Mouse (Mus musculus) layer of hippocampus, postnatal 10 days (tissue): ENCODE data around the gene Gns. TPM values are rescaled to one million over a fixed set of nuclear protein-coding genes. Genes with fewer than 3 reads are reported as not detected.

Experiments
- DNase-seq, 2 experiments: peaks; one replicate each; pipeline ENCODE4 v3.0.0; 2021; ENCODE audit warnings: low spot score in 2 of 2
- total RNA-seq, 2 experiments: library from RNA; stranded (reverse); gene quantifications; 2 replicates each; pipeline ENCODE4 v1.2.3; 2021

Gene Gns
- total RNA-seq, 2 experiments from 2014 or later: 75.8 to 79.0 TPM

GRCm38 (mm10) chr10:121429089-121429488 lies 64.2 kb downstream of the Gns start:
- DNase-seq: no peak

GRCm38 (mm10) chr10:121429581-121429980 lies 64.7 kb downstream of the Gns start:
- no peak for DNase-seq

GRCm38 (mm10) chr10:121429981-121430682 lies 65.2 kb downstream of the Gns start:
- no peak for DNase-seq

GRCm38 (mm10) chr10:121430764-121431540 lies 66.1 kb downstream of the Gns start:
- DNase-seq: no peak

GRCm38 (mm10) chr10:121432041-121432634 lies 67.2 kb downstream of the Gns start:
- no peak for DNase-seq

GRCm38 (mm10) chr10:121432635-121433280 lies 67.9 kb downstream of the Gns start:
- DNase-seq: no peak

GRCm38 (mm10) chr10:121434441-121435103 lies 69.7 kb downstream of the Gns start:
- no peak for DNase-seq

GRCm38 (mm10) chr10:121435546-121436257 lies 70.8 kb downstream of the Gns start:
- no peak for DNase-seq

- no peak for DNase-seq
Measured at GRCm38 (mm10) chr10:121436258-121436645, 71.4 kb downstream of the Gns start.

- DNase-seq: no peak
Measured at GRCm38 (mm10) chr10:121436693-121437092, 71.8 kb downstream of the Gns start.

GRCm38 (mm10) chr10:121438109-121438508 lies 73.2 kb downstream of the Gns start:
- DNase-seq: no peak

GRCm38 (mm10) chr10:121439310-121439731 lies 74.4 kb downstream of the Gns start:
- no peak for DNase-seq

- no peak for DNase-seq
Measured at GRCm38 (mm10) chr10:121443791-121444190, 78.9 kb downstream of the Gns start.

- no peak for DNase-seq
Measured at GRCm38 (mm10) chr10:121444198-121444597, 79.3 kb downstream of the Gns start.

- no peak for DNase-seq
Measured at GRCm38 (mm10) chr10:121445808-121446207, 80.9 kb downstream of the Gns start.

Other genes with a start within 250 kb of the Gns start
- 10 to 100 TPM; 42.0 to 44.1 TPM for gene Tbc1d30, start 13.8 kb upstream of the Gns start, total RNA-seq
- 10 to 100 TPM; 14.3 to 15.5 TPM for gene Rassf3, start 111.3 kb downstream of the Gns start, total RNA-seq
- gene Tbk1, start 221.7 kb downstream of the Gns start, total RNA-seq: 10 to 100 TPM; 40.9 to 43.7 TPM